Mouse (Mus musculus) testis, adult 2 months (tissue): ENCODE data around the gene Rabep1. TPM values are rescaled to one million over a fixed set of nuclear protein-coding genes. Genes with fewer than 3 reads are reported as not detected.
A peak's percentile ranks its signal among the peaks of the same experiment; 100 is the strongest.

Source experiments
- H3K27ac ChIP-seq: fragments of 200-500 bp; 2 replicates; pipeline ENCODE4 v1.5.1; 2012; ENCODE audit warnings: low read depth, low read length; ENCODE audit not compliant: control insufficient read depth, insufficient read depth
- H3K27me3 ChIP-seq: fragments of 200-500 bp; 2 replicates; pipeline ENCODE4 v1.6.1; 2012; ENCODE audit warnings: mild to moderate bottlenecking, low read length, moderate library complexity; ENCODE audit not compliant: control insufficient read depth, insufficient read depth
- H3K36me3 ChIP-seq: fragments of 200-500 bp; 2 replicates; pipeline ENCODE4 v1.6.1; 2012; ENCODE audit warnings: mild to moderate bottlenecking, low read length; ENCODE audit not compliant: control insufficient read depth, insufficient read depth
- H3K4me1 ChIP-seq: fragments of 200-500 bp; 2 replicates; pipeline ENCODE4 v1.6.1; 2012; ENCODE audit warnings: low read length; ENCODE audit not compliant: control insufficient read depth, insufficient read depth
- H3K4me3 ChIP-seq: fragments of 200-500 bp; 2 replicates; pipeline ENCODE4 v1.5.1; 2012; ENCODE audit warnings: low read depth, mild to moderate bottlenecking, low read length, moderate library complexity, mixed read lengths; ENCODE audit not compliant: control insufficient read depth
- CTCF ChIP-seq: fragments of 200-500 bp; IDR thresholded peaks from 2 replicates; pipeline ENCODE4 v1.5.1; 2012; ENCODE audit warnings: low read depth, mild to moderate bottlenecking, inconsistent platforms, low read length, moderate library complexity; ENCODE audit not compliant: control insufficient read depth, insufficient read depth, insufficient replicate concordance
- POLR2A ChIP-seq: fragments of 200-500 bp; IDR thresholded peaks from 2 replicates; pipeline ENCODE4 v1.6.1; 2012; ENCODE audit warnings: low read depth, mild to moderate bottlenecking, inconsistent platforms, low read length, moderate library complexity; ENCODE audit not compliant: control insufficient read depth
- polyA plus RNA-seq: library from polyadenylated mRNA; depleted of rRNA; stranded (reverse); fragments of >200 nt; gene quantifications from 2 replicates; pipeline ENCODE4 v1.2.3, GENCODE M21; 2012

Gene Rabep1
- polyA plus RNA-seq, 1 experiment = 3.4 TPM

DNA sequence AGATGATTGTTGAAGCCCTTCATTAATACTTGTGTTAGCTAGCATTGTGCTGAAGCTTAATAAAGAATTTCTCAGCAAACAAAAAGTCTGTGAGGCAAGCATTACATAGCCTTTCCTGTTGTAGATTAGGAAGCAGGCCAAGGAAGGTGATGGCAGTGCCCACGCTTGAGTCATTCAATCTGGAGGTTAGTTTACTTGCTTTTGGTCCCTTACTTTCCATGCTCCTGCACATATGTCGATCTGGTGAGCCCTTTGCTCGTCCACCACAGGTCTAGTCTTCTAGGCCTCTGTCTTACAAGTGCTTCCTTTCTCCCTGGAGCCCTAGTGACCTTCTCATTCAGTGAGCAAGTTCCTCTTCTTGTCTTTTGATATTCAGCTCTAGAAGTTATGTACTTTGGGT is 62.1 kb downstream of the Rabep1 start:
- Histone ChIP-seq H3K4me3 (no peak overlapping the region), H3K36me3 (no peaks in the 10 kb centered on the region), H3K27ac (no peak overlapping the region), H3K27me3 (no peaks in the 10 kb centered on the region), H3K4me1 (no peaks in the 10 kb centered on the region)
- TF ChIP-seq POLR2A (no peak), CTCF (no peak)

DNA sequence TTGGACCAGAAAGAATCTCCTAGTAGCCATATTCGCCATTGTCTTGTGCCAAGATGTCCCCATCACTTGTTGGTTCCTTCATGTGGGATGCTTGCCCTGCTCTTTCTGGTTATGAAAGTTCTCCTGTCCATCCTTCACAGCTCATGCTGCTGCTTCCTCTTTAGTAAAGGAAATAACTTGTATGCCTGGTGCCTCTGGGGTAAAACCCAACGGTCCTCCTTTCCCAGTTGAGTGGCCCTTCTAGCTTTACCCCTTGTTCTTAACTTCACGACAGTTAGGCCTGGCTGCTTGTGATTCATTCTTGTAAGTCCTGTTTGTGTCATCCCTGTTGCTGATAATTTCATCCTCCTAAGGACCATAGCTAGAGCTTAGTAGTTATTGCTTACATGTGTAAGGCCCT is 66.7 kb downstream of the Rabep1 start:
- H3K4me1 ChIP-seq = no peaks in the 10 kb centered on the region
- no peak overlapping the region for H3K27ac ChIP-seq
- no peaks in the 10 kb centered on the region; the same call in none of the 2 replicates for H3K36me3 ChIP-seq
- H3K4me3 ChIP-seq = no peak overlapping the region
- TF ChIP-seq POLR2A (no peak), CTCF (no peak)
- no peaks in the 10 kb centered on the region for H3K27me3 ChIP-seq

DNA sequence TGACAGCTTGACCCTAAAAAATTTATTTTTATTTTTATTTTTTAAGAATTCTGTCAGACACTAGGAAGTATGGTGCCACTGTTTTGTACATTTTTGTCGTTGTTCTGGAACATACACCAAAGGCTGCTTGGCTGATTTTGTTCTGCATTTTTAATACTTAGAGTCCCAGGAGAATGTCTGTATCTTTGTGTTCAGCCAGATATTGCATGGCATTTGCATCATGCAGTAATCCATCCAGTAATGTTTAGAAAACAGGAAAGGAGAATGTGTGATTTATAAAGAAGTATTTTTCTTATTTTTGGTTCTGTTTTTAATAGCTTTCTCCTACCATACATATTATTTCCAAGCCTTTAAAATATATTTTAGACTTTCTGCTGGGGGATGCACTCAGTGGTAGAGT is 67.3 kb downstream of the Rabep1 start:
- Histone ChIP-seq H3K27me3 (no peaks in the 10 kb centered on the region), H3K36me3 (no peaks in the 10 kb centered on the region; the same call in none of the 2 replicates), H3K4me1 (no peaks in the 10 kb centered on the region), H3K27ac (no peak overlapping the region), H3K4me3 (no peak overlapping the region)
- TF ChIP-seq POLR2A (no peak), CTCF (no peak)

DNA sequence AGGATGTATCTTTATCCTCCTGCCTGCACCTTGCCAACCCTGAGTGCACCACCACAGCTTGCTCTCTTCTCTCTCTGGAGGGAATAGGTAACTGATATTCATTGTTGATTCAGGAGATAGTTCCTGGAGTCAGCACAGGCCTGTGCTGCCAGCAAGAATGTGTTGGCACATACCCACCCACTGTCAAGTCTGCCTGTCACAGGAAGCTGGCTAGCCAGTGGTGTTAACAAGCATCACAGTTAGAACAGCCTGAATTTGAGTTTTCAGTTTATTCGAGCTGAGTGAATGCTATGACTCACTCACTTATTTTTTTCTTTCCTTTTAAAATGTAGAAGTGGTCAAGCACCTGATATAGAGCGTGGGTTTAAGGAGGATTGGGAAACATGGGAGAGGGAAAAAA is 73.3 kb downstream of the Rabep1 start:
- H3K27ac ChIP-seq = no peak overlapping the region
- H3K36me3 ChIP-seq = no peaks in the 10 kb centered on the region; the same call in none of the 2 replicates
- TF ChIP-seq POLR2A = no peak
- TF ChIP-seq CTCF = no peak
- no peaks in the 10 kb centered on the region for H3K27me3 ChIP-seq
- no peak overlapping the region for H3K4me3 ChIP-seq
- H3K4me1 ChIP-seq = no peaks in the 10 kb centered on the region

DNA sequence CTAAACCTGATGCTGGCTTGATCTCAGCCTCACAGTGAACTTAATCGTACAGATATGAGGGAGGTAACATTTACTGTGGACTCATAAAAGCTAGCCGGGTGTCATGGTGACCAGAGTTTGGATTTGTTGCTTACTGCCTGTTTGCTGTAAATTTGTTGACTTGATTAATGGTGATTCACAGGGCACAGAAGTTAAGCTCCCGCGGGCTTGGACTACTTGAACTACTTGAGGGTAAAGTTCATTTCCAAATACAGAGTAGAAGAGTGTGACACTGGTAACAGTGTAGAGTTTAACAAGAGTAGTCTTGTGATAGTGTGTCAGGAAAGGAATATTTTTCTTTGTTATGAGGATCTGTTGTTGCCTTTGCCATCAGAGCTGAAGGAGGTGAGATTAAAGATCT is 74.9 kb downstream of the Rabep1 start:
- TF ChIP-seq POLR2A (no peak), CTCF (no peak)

DNA sequence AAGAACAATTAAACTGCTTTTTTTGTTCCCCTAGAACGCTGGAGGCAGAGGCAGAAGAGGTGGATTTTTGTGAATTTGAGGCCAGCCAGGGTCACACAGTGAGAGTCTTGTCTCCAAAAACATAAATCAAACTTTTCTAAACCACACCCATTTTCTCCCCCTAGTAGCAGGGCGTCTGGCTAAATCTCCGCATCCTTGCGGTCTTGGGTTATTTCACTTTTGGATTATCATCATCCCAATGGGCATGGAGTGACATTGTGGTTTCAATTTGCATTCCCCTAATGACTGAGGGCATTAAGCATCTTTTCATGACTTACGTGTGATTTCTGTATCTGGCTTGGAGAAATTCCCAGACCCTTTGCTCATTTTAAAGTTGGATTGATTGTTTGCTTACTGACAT is 86.9 kb downstream of the Rabep1 start:
- Histone ChIP-seq H3K4me1 (no peaks in the 10 kb centered on the region), H3K27ac (no peak overlapping the region), H3K27me3 (no peaks in the 10 kb centered on the region), H3K4me3 (no peak overlapping the region), H3K36me3 (no peaks in the 10 kb centered on the region)
- TF ChIP-seq POLR2A (no peak), CTCF (no peak)

More for the DNA sequence above, 74.9 kb downstream of the Rabep1 start:
- no peak overlapping the region for H3K27ac ChIP-seq
- H3K4me1 ChIP-seq = no peaks in the 10 kb centered on the region
- H3K27me3 ChIP-seq = no peaks in the 10 kb centered on the region
- no peak overlapping the region for H3K4me3 ChIP-seq
- H3K36me3 ChIP-seq = no peaks in the 10 kb centered on the region; the same call in 1 of the 2 replicates

DNA sequence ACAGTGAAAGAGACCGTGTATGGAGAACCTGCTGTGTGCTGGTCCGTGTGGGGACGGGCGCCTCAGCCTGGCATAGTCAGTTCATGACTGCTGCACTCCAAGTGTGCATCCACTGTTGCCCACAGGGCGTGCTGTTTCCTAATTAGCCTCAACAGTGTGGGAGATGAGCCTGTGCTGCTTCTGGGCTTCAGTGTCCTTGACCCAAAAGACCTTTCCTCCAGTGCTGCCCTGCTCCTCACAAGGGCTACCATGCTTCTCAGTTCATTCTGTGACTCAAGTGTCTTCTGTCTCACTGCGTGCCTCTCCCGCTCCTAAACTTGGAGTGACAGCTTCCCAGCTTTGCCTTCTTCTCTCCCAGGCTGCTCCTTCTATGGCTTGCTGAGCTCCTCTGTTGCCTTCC is 90.7 kb downstream of the Rabep1 start:
- Histone ChIP-seq H3K27ac (no peak overlapping the region), H3K4me1 (no peaks in the 10 kb centered on the region), H3K27me3 (no peaks in the 10 kb centered on the region), H3K4me3 (no peak overlapping the region), H3K36me3 (peaks cover 1% of the 10 kb centered on the region; the same call in 1 of the 2 replicates)
- TF ChIP-seq CTCF = peak; percentile 43; the same call in 1 of the 2 replicates
- no peak for TF ChIP-seq POLR2A

DNA sequence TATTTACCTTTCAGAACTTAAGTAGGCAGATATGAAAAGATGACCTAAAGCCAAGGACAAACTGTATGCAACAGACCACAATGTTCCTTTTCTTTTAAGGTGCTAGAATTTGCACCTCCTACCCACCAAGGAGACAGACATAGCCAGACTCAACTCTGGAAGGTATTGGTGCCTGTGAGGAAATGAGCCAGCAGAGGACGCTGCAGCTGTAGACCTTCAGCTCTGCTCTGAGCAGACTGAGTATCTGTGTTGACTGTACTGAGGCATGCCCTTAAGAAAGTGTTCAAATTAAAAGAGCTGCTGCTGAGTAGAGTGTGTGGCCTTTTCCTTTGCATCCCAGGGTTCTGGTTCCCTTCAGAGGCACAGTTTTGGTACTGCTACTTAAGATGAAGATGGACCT is 98.0 kb downstream of the Rabep1 start:
- Histone ChIP-seq H3K27me3 (no peaks in the 10 kb centered on the region), H3K4me3 (no peak overlapping the region), H3K4me1 (no peaks in the 10 kb centered on the region), H3K36me3 (peaks cover 1% of the 10 kb centered on the region), H3K27ac (no peak overlapping the region)
- TF ChIP-seq POLR2A = no peak
- no peak for TF ChIP-seq CTCF
